Mouse (Mus musculus) kidney, adult 2 months (tissue): ENCODE measurements at regions not wholly inside any gene's neighbourhood (a gene's known extent, or its start where the extent isn't known, plus 50 kb on each side); places are given as distances from the start of the nearest gene placed in this dataset.
A peak's percentile ranks its signal among the peaks of the same experiment; 100 is the strongest.

Source experiments
- DNase-seq: peaks from one replicate; pipeline ENCODE4 v3.0.0; 2021
- H3K27ac ChIP-seq: fragments of 200-500 bp; 2 replicates; pipeline ENCODE4 v1.5.1; 2012; ENCODE audit warnings: low read depth, low read length, control low read depth, inconsistent platforms; ENCODE audit not compliant: insufficient read depth
- H3K27me3 ChIP-seq: fragments of 200-500 bp; replicated peaks from 2 replicates; pipeline ENCODE4 v1.6.1; 2012; ENCODE audit warnings: mild to moderate bottlenecking, moderate library complexity, low read length, inconsistent platforms; ENCODE audit not compliant: control insufficient read depth, insufficient read depth
- H3K36me3 ChIP-seq: fragments of 200-500 bp; 2 replicates; pipeline ENCODE4 v1.6.1; 2012; ENCODE audit warnings: mild to moderate bottlenecking, moderate library complexity, low read length, inconsistent platforms; ENCODE audit not compliant: control insufficient read depth, insufficient read depth
- H3K4me1 ChIP-seq: fragments of 200-500 bp; 2 replicates; pipeline ENCODE4 v1.6.1; 2011; ENCODE audit warnings: low read length; ENCODE audit not compliant: control insufficient read depth, insufficient read depth
- H3K4me3 ChIP-seq: fragments of 200-500 bp; 2 replicates; pipeline ENCODE4 v1.5.1; 2011; ENCODE audit warnings: mild to moderate bottlenecking, low read depth, low read length, control low read depth; ENCODE audit not compliant: insufficient read depth
- CTCF ChIP-seq: fragments of 200-500 bp; conservative IDR thresholded peaks from 2 replicates; pipeline ENCODE4 v1.5.1; 2011; ENCODE audit warnings: low read depth, mild to moderate bottlenecking, control low read depth, low read length, moderate library complexity, mixed read lengths; ENCODE audit not compliant: insufficient read depth, insufficient read length
- POLR2A ChIP-seq: fragments of 200-500 bp; IDR thresholded peaks from one replicate; pipeline ENCODE4 v1.6.1; 2011; ENCODE audit warnings: low read depth, low read length, control low read depth
- WGBS: fragments of 180-500 bp; shearing (Covaris S2); methylation state at CpG from one replicate; pipeline ENCODE4 v1.1.7; 2018; 5-methylcytosine and 5-hydroxymethylcytosine counted together

DNA sequence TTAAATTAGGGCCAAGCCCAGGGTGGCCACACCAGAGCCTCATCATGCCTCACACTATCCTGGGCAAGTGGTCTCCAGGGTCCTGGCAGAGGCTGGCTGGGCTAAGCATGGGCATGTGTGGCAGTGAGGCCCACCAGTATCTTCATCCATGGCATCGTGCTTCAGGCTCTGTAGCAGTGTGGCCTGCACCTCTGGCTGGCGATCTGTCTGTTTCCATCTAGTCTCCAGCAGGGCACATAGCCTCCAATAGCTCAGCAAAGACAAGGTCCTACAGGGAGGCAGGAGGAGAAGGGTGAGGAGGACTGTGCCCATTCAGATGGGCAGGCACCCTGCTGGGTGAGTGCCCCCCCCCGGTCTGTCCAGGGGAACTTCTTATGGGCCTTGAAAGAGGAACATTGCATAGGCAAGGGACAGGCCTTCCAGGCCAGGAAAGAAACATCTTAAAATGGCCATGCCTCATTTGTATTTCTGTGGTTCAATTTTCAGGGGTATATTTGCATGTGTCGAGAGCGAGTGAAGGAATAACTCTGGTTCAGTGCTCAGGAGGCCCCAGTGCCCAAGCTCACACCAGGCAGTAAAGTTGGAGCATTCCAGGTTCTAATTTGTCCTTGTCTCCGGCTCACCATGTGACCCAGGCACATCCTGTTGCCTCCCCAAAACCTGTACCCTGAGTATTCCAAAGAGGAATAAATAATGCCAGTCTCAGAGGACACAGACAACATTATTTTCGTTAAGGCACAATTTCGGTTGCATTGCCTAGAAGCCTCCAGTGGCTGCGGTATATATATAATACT, 60.4 kb upstream of the Ppara start:
- Histone ChIP-seq H3K4me1 (peaks cover 34% of the 10 kb centered on the region), H3K36me3 (no peaks in the 10 kb centered on the region; the same call in 1 of the 2 replicates), H3K27me3 (no peaks in the 10 kb centered on the region), H3K4me3 (peak overlapping the region; percentile 76), H3K27ac (peak overlapping the region; percentile 83)
- WGBS: 11% methylated on average over 9 of the region's 9 CpGs
- DNase-seq: peak; percentile 83
- TF ChIP-seq CTCF (no peak), POLR2A (no peak)

- Histone ChIP-seq H3K36me3 (no peaks in the 10 kb centered on the region; the same call in 1 of the 2 replicates), H3K4me1 (peaks cover 37% of the 10 kb centered on the region), H3K27ac (peak overlapping the region; percentile 86), H3K4me3 (peak overlapping the region; percentile 21), H3K27me3 (no peaks in the 10 kb centered on the region)
- peak; percentile 71 for DNase-seq
- TF ChIP-seq CTCF (no peak), POLR2A (no peak)
- WGBS: 9% methylated on average over 7 of the region's 7 CpGs
Observed at GRCm38 (mm10) chr15:85675126-85675525, 59.7 kb upstream of the Ppara start.

- H3K4me3 ChIP-seq: peak overlapping the region; percentile 3; the same call in 1 of the 2 replicates
- TF ChIP-seq POLR2A (no peak), CTCF (no peak)
- 7% methylated on average over 5 of the region's 5 CpGs for WGBS
- peaks cover 38% of the 10 kb centered on the region for H3K4me1 ChIP-seq
- no peaks in the 10 kb centered on the region; the same call in 1 of the 2 replicates for H3K36me3 ChIP-seq
- H3K27me3 ChIP-seq: no peaks in the 10 kb centered on the region
- H3K27ac ChIP-seq: peak overlapping the region; percentile 86
- peak; percentile 94 for DNase-seq
Observed at GRCm38 (mm10) chr15:85675736-85676135, 59.0 kb upstream of the Ppara start.

- no peaks in the 10 kb centered on the region; the same call in 1 of the 2 replicates for H3K36me3 ChIP-seq
- H3K27me3 ChIP-seq: no peaks in the 10 kb centered on the region
- peaks cover 39% of the 10 kb centered on the region for H3K4me1 ChIP-seq
- H3K4me3 ChIP-seq: no peak overlapping the region
- no peak for TF ChIP-seq CTCF
- TF ChIP-seq POLR2A: no peak
- no peak for DNase-seq
- peak overlapping the region; percentile 86 for H3K27ac ChIP-seq
- WGBS: 15% methylated on average over 3 of the region's 3 CpGs
Observed at GRCm38 (mm10) chr15:85676156-85676555, 58.6 kb upstream of the Ppara start.

DNA sequence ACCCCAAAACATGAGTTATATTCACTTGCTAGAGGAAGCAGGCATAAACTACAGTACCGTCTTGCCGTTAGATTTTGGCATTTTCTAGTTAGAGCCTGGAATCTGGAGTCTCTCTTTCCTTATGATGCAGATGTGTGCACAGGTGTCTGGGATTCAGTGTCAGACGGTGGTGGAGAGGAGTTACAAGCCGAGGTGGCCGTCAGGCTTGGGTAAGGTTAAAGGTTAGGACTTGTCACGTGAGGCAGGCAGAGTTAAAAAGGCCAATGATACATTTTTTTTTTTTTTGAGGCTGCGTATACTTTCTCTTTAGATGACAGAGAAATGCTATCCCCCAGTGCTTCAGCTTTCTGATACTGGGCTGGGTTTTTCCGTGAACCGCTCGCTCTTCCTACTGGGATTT, 57.9 kb upstream of the Ppara start:
- Histone ChIP-seq H3K27me3 (no peaks in the 10 kb centered on the region), H3K36me3 (no peaks in the 10 kb centered on the region; the same call in 1 of the 2 replicates), H3K4me1 (peaks cover 40% of the 10 kb centered on the region), H3K27ac (peak overlapping the region; percentile 86), H3K4me3 (no peak overlapping the region)
- no peak for TF ChIP-seq CTCF
- WGBS: 16% methylated on average over 10 of the region's 10 CpGs
- peak; percentile 70 for DNase-seq

DNA sequence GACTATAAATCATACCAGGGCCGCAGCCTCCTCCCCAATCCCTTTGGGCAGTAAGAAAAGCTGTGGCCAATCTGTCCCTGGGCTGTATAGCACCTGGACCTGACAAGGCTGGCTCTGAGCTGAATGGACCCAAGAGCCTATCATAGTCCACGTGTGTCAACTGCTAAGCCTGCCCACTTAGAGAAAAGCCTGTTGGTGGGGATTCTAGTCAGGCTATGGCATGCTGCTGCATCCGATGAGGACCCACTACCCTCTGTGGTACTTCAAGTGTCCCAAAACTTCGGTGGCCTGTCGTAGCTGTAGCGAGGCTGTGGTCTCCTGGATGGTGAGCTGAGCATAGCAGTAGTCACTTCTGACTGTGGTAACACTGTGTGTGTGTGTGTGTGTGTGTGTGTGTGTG, 57.4 kb upstream of the Ppara start:
- no peak for DNase-seq
- Histone ChIP-seq H3K4me1 (peaks cover 44% of the 10 kb centered on the region), H3K36me3 (no peaks in the 10 kb centered on the region; the same call in 1 of the 2 replicates), H3K4me3 (0 out of 2 replicates have a peak overlapping the region, but pooled peaks have one; percentile 7), H3K27ac (peak overlapping the region; percentile 86), H3K27me3 (no peaks in the 10 kb centered on the region)
- WGBS: 38% methylated on average over 6 of the region's 6 CpGs
- TF ChIP-seq POLR2A (no peak), CTCF (no peak)

DNA sequence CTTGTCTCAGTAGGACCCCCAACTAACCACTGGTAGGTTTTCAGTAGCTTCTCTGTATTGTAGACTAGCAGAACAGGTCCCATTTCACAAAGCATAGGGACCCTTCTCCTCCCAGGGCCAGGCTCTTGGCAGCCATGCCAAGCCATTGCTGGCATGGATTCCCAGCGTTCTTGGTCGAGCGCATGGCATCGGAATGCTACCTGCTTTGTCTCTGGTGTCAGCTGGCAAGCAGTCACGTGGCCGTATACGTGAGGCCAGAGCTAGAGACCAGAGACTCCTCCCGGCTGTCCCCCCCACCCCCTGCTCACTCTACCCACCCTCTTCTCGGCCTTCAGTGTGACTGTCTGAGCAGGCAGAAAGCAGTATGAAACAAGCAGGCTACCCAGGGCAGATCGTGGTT, 56.9 kb upstream of the Ppara start:
- 6% methylated on average over 10 of the region's 10 CpGs for WGBS
- H3K4me3 ChIP-seq: no peak overlapping the region
- TF ChIP-seq POLR2A (no peak), CTCF (no peak)
- H3K27ac ChIP-seq: peak overlapping the region; percentile 86
- no peaks in the 10 kb centered on the region for H3K27me3 ChIP-seq
- H3K4me1 ChIP-seq: peaks cover 46% of the 10 kb centered on the region
- DNase-seq: peak; percentile 92
- H3K36me3 ChIP-seq: no peaks in the 10 kb centered on the region; the same call in 1 of the 2 replicates
